Mouse (Mus musculus) lung, embryonic 15.5 days (tissue): Measurements from ENCODE around the gene Epsti1. TPM values are rescaled to one million over a fixed set of nuclear protein-coding genes. Genes with fewer than 3 reads are reported as not detected.

Source experiments
- ATAC-seq: fragments of 200-750 bp; cut with Nextera tagmentation; 2 replicates; pipeline ENCODE4 v1.8.0; 2017; ENCODE audit warnings: moderate number of reproducible peaks, borderline replicate concordance; ENCODE audit not compliant: low FRiP score, low TSS enrichment; ENCODE audit errors: extremely low read depth
- H3K27ac ChIP-seq: fragments of 300-500 bp; sonication (generic); 2 replicates; pipeline ENCODE4 v1.5.1; 2015; ENCODE audit warnings: moderate library complexity, mild to moderate bottlenecking, inconsistent platforms
- H3K27me3 ChIP-seq: fragments of 300-500 bp; sonication (generic); 2 replicates; pipeline ENCODE4 v1.6.1; 2015; ENCODE audit warnings: inconsistent platforms
- H3K36me3 ChIP-seq: fragments of 300-500 bp; sonication (generic); 2 replicates; pipeline ENCODE4 v1.6.1; 2015; ENCODE audit warnings: inconsistent platforms
- H3K4me1 ChIP-seq: fragments of 300-500 bp; sonication (generic); 2 replicates; pipeline ENCODE4 v1.6.1; 2015; ENCODE audit warnings: inconsistent platforms
- H3K4me2 ChIP-seq: fragments of 300-500 bp; sonication (generic); 2 replicates; pipeline ENCODE4 v1.6.1; 2015; ENCODE audit warnings: inconsistent platforms, mild to moderate bottlenecking, moderate library complexity
- H3K4me3 ChIP-seq: fragments of 300-500 bp; sonication (generic); 2 replicates; pipeline ENCODE4 v1.5.1; 2015; ENCODE audit warnings: mild to moderate bottlenecking, inconsistent platforms
- H3K9ac ChIP-seq: fragments of 300-500 bp; sonication (generic); 2 replicates; pipeline ENCODE4 v1.6.1; 2015; ENCODE audit warnings: inconsistent platforms
- H3K9me3 ChIP-seq: fragments of 300-500 bp; sonication (generic); 2 replicates; pipeline ENCODE4 v1.6.1; 2016; ENCODE audit warnings: inconsistent platforms
- WGBS: fragments of 180-500 bp; shearing (Covaris S2); methylation state at CpG from one replicate; pipeline ENCODE4 v1.1.7; 2015; 5-methylcytosine and 5-hydroxymethylcytosine counted together
- polyA plus RNA-seq: library from polyadenylated mRNA; unstranded; fragments of >200 nt; fragmentation: Nextera tagmentation; extraction: Ambion mirVana; gene quantifications from 2 replicates; pipeline ENCODE4 v1.2.1, GENCODE M21; 2015

The Epsti1 gene
- polyA plus RNA-seq, 1 experiment from 2014 or later, result 1.4 TPM

DNA sequence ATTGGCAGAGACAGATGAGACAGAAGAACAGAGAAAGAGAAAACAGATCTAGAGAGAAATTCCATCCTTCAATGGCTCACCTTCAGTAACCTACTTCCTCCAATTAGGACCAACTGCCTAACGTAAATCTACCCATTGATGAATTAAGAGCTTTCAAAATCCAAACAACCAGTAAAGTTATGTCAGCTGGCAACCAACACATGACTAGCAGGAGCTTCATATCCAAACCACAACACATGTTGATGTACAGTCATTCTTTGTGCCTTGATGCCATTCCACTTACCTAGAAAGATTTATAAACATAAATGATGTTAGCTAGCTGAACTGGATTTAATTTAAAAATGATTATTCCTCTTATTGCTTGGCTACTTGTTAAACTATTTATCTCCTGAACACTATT lies 22.0 kb upstream of the Epsti1 start:
- WGBS, result 60% methylated on average over 1 of the region's 1 CpGs
- H3K27ac ChIP-seq, result no peak overlapping the region
- ATAC-seq, result no peak

DNA sequence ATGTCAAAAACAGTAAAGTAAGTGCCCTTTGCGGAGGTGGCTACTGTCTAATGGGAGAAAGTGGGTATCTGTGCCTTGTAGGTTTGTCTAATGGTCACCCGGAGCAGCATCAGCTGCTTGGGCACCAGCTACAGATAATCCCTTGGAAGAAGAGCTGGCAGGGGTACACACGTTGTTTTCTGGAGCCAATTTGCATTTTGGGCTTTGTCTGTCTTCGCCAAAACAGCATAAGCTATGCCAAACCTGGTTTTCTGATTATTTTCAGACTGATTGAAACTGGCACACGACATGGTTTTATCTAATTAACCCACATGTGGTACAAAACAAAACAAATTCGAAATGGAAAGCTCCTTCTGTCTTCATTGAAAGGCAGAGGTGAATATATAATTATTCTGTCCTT lies 21.4 kb upstream of the Epsti1 start:
- no peak for ATAC-seq
- H3K27ac ChIP-seq, result no peak overlapping the region
- no peak overlapping the region for H3K9ac ChIP-seq
- no peak overlapping the region for H3K4me2 ChIP-seq
- H3K4me1 ChIP-seq, result no peaks in the 10 kb centered on the region
- 72% methylated on average over 6 of the region's 6 CpGs for WGBS
- no peaks in the 10 kb centered on the region for H3K27me3 ChIP-seq
- H3K4me3 ChIP-seq, result no peak overlapping the region
- H3K9me3 ChIP-seq, result no peaks in the 10 kb centered on the region
- no peaks in the 10 kb centered on the region for H3K36me3 ChIP-seq

More for the DNA sequence above, 22.0 kb upstream of the Epsti1 start:
- Histone ChIP-seq H3K9ac (no peak overlapping the region), H3K4me2 (no peak overlapping the region), H3K4me3 (no peak overlapping the region), H3K36me3 (no peaks in the 10 kb centered on the region), H3K27me3 (no peaks in the 10 kb centered on the region), H3K9me3 (no peaks in the 10 kb centered on the region), H3K4me1 (no peaks in the 10 kb centered on the region)

DNA sequence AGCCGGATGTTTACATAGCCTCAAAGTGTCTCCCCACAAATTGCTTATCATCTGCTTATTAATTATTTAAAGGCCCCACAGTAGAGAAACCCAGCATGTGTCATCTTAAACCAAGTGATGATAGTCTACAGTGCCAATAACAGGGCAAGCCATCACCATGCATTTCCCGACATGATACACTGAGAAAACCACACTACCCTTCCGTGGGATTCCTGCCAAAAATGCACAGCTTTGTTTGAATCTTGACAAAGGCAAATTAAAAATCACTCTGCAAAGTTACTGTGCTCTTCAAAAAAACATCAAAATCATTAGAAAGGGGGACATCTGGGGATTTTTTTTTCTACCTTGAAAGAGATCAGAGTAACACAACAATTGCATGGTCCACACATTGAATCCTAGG lies 17.7 kb upstream of the Epsti1 start:
- H3K4me3 ChIP-seq, result no peak overlapping the region
- H3K4me2 ChIP-seq, result no peak overlapping the region
- no peaks in the 10 kb centered on the region for H3K36me3 ChIP-seq
- no peak overlapping the region for H3K27ac ChIP-seq
- no peaks in the 10 kb centered on the region for H3K4me1 ChIP-seq
- H3K9me3 ChIP-seq, result no peaks in the 10 kb centered on the region
- ATAC-seq, result no peak
- no peaks in the 10 kb centered on the region for H3K27me3 ChIP-seq
- no peak overlapping the region for H3K9ac ChIP-seq
- 47% methylated on average over 3 of the region's 3 CpGs for WGBS

DNA sequence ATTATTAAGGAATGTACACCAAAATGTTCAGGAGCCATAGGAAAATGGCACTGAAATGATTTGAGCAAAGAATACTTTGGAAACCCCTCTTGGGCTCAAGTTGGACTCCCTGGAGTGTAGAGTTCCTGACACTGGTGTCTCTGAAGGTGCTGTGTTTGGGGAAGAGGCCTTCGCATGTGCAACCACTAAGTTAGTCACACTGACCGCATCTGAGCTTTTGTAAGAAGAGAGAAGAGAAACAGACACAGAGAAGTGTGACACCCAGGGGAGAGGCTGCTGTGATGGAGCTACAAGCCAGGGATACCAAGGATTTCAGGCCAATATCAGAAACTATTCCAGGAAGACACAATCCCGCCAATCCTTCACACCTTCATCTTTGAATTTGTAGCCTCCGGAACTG lies 17.1 kb upstream of the Epsti1 start:
- H3K4me1 ChIP-seq, result no peaks in the 10 kb centered on the region
- H3K27me3 ChIP-seq, result no peaks in the 10 kb centered on the region
- H3K27ac ChIP-seq, result no peak overlapping the region
- no peaks in the 10 kb centered on the region for H3K9me3 ChIP-seq
- H3K4me2 ChIP-seq, result no peak overlapping the region
- H3K36me3 ChIP-seq, result no peaks in the 10 kb centered on the region
- H3K9ac ChIP-seq, result no peak overlapping the region
- WGBS, result 74% methylated on average over 4 of the region's 4 CpGs
- no peak for ATAC-seq
- no peak overlapping the region for H3K4me3 ChIP-seq

DNA sequence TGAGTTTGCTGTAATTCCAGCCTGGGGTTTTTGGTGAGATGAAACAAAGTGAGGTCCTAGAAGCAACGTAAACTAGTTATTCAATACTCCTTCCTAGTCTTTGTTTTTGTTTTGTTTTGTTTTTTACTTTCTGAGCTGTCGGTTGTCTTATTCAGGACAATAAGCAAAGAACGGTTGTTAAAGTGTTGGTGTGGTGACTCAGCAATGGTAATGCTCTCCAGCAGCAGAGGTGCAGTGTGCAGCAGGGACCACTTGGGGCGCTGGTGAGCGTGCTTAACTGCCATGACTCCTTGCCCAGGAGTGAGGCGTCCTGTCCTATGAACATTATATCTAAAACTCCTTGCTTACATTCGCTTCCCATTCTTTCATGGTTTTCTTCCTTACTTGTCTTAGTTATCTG lies 14.1 kb upstream of the Epsti1 start:
- H3K9me3 ChIP-seq, result no peaks in the 10 kb centered on the region
- no peaks in the 10 kb centered on the region for H3K36me3 ChIP-seq
- H3K27ac ChIP-seq, result no peak overlapping the region
- WGBS, result 86% methylated on average over 7 of the region's 7 CpGs
- H3K27me3 ChIP-seq, result no peaks in the 10 kb centered on the region
- H3K4me3 ChIP-seq, result no peak overlapping the region
- H3K9ac ChIP-seq, result no peak overlapping the region
- no peak for ATAC-seq
- no peaks in the 10 kb centered on the region for H3K4me1 ChIP-seq
- no peak overlapping the region for H3K4me2 ChIP-seq

DNA sequence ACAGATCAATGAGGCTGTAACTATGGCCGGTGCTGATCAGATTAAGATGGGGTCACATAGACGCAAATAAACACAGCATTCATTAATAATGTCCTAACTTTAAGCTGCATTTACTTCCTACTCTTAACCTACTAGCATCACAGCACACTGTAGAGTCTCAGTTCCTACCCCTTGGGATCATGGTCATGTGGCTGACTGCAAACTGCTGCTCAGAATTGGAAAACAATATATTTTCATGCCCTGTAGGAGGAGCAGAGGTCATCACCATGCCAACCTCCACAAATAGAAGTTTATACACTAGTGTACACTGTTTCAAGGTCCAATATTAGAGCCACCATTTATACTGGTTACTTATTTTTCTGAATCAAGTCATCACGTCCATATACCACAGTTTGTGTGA lies 8.1 kb upstream of the Epsti1 start:
- no peaks in the 10 kb centered on the region for H3K36me3 ChIP-seq
- H3K4me2 ChIP-seq, result no peak overlapping the region
- H3K27me3 ChIP-seq, result no peaks in the 10 kb centered on the region
- WGBS, result 84% methylated on average over 3 of the region's 3 CpGs
- H3K4me1 ChIP-seq, result no peaks in the 10 kb centered on the region
- no peaks in the 10 kb centered on the region for H3K9me3 ChIP-seq
- no peak overlapping the region for H3K9ac ChIP-seq
- no peak for ATAC-seq
- H3K27ac ChIP-seq, result no peak overlapping the region
- H3K4me3 ChIP-seq, result no peak overlapping the region

DNA sequence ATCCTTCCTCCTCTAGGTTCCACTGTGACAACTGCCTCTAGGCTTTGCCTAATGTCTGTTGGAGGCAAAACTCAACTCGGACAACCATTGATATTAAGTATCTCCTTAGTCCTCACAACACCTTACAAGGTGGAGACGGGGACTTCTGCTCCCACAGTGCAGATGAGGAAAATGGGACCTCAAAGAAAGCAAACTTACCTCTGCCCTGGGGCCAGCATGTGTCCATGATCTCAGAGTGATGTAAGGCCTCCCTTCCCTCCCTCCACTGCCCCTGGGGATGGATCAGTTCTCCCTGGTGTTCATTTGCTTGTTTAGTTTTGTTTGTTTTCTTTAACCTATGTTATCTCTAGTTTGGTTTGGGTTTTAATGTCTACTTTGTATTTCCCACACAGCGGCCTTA lies 1.5 kb upstream of the Epsti1 start:
- H3K36me3 ChIP-seq, result no peaks in the 10 kb centered on the region
- no peak overlapping the region for H3K4me2 ChIP-seq
- no peak for ATAC-seq
- H3K27ac ChIP-seq, result no peak overlapping the region
- H3K9ac ChIP-seq, result no peak overlapping the region
- no peak overlapping the region for H3K4me3 ChIP-seq
- no peaks in the 10 kb centered on the region for H3K27me3 ChIP-seq
- WGBS, result 81% methylated on average over 3 of the region's 3 CpGs
- no peaks in the 10 kb centered on the region for H3K9me3 ChIP-seq
- H3K4me1 ChIP-seq, result no peaks in the 10 kb centered on the region

DNA sequence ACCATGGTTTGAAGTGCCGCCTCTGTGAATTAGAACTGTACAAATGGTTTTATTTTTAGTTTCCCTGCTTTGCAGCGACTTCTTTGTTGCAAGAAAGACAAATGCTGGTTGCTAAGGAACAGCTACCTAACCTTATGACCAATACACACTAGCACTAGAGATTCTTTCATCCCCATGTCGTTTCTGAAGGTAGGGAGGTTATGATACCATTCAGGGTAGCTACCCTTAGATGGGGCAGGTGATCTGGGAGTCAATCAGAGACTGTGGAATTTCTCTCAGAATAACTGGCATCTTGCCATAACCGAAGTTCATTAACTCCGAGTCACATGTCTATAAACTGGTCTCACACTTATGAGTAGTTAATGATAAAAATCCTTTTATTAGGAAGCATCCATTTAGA lies 1.4 kb downstream of the Epsti1 start:
- ATAC-seq, result no peak
- 50% methylated on average over 5 of the region's 5 CpGs for WGBS
- H3K4me2 ChIP-seq, result no peak overlapping the region

DNA sequence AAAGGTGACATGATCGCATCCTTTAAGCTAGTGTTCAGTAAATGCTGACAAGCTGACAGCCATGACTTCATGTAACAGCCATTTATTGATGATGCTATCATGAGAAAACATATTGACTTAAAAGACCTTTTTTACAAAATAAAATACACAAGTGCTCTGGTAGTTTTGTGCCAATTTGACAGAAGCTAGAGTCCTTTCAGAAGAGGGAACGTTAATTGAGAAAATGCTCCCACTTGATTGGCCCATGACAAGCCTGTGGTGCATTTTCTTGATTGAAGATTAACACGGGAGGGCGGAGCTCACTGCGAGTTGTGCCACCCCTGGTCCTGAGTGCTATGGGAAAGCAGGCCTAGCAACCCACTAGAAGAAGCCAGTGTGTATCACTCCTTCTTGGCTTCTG lies 2.5 kb downstream of the Epsti1 start:
- Histone ChIP-seq H3K27ac (no peak overlapping the region), H3K4me1 (no peaks in the 10 kb centered on the region), H3K9me3 (no peaks in the 10 kb centered on the region), H3K9ac (no peak overlapping the region), H3K4me2 (no peak overlapping the region), H3K27me3 (no peaks in the 10 kb centered on the region), H3K4me3 (no peak overlapping the region), H3K36me3 (no peaks in the 10 kb centered on the region)
- 87% methylated on average over 5 of the region's 5 CpGs for WGBS
- ATAC-seq, result no peak

More for the DNA sequence above, 1.4 kb downstream of the Epsti1 start:
- no peaks in the 10 kb centered on the region for H3K36me3 ChIP-seq
- H3K4me3 ChIP-seq, result no peak overlapping the region
- H3K9ac ChIP-seq, result no peak overlapping the region
- H3K9me3 ChIP-seq, result no peaks in the 10 kb centered on the region
- no peaks in the 10 kb centered on the region for H3K27me3 ChIP-seq
- H3K27ac ChIP-seq, result no peak overlapping the region
- no peaks in the 10 kb centered on the region for H3K4me1 ChIP-seq

DNA sequence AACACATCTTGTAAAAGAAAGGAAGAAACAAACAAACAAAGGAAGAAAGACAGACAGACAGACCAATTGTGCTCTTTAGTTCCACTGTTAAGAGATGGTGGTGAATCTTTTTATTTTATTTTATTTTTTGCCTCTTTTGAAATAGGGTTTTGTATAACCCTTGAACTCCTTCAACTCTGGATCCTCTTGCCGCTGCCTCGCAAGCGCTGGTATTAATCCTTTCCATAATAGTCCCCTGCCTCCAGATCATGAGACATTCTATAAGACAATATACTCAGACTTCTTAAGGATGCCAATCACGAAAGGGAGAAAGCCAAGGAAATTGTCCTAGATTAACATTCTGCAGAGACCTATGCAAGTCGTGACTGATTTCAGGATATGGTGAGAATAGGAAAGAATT lies 11.7 kb downstream of the Epsti1 start:
- no peak for ATAC-seq
- Histone ChIP-seq H3K4me3 (no peak overlapping the region), H3K4me1 (no peaks in the 10 kb centered on the region), H3K27me3 (no peaks in the 10 kb centered on the region), H3K4me2 (no peak overlapping the region), H3K36me3 (no peaks in the 10 kb centered on the region), H3K9ac (no peak overlapping the region), H3K27ac (no peak overlapping the region), H3K9me3 (no peaks in the 10 kb centered on the region)
- 88% methylated on average over 5 of the region's 5 CpGs for WGBS

DNA sequence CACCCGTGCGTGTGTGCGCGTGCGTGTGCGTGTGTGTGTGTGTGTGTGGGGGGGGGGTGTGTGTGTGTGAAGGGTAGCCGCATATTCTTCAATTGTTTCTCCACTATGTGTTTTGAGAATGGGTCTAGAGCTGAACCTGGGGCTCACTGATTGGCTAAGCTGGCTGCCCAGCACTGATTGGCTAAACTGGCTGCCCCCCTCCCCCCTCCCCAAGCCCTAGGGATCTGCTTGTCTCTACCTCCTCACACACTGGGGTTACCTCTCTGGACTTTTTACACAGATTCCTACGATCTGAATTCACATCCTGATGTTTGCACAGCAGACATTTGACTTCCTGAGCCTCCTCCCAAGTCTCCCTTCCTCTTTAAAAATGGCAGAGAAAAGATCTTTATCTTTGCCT lies 17.6 kb downstream of the Epsti1 start:
- H3K4me2 ChIP-seq, result no peak overlapping the region
- no peak for ATAC-seq
- no peak overlapping the region for H3K27ac ChIP-seq
- no peaks in the 10 kb centered on the region for H3K27me3 ChIP-seq
- no peak overlapping the region for H3K4me3 ChIP-seq
- WGBS, result 76% methylated on average over 8 of the region's 8 CpGs
- no peaks in the 10 kb centered on the region for H3K9me3 ChIP-seq
- H3K4me1 ChIP-seq, result peaks cover 7% of the 10 kb centered on the region; the same call in 1 of the 2 replicates
- no peak overlapping the region for H3K9ac ChIP-seq
- H3K36me3 ChIP-seq, result no peaks in the 10 kb centered on the region

DNA sequence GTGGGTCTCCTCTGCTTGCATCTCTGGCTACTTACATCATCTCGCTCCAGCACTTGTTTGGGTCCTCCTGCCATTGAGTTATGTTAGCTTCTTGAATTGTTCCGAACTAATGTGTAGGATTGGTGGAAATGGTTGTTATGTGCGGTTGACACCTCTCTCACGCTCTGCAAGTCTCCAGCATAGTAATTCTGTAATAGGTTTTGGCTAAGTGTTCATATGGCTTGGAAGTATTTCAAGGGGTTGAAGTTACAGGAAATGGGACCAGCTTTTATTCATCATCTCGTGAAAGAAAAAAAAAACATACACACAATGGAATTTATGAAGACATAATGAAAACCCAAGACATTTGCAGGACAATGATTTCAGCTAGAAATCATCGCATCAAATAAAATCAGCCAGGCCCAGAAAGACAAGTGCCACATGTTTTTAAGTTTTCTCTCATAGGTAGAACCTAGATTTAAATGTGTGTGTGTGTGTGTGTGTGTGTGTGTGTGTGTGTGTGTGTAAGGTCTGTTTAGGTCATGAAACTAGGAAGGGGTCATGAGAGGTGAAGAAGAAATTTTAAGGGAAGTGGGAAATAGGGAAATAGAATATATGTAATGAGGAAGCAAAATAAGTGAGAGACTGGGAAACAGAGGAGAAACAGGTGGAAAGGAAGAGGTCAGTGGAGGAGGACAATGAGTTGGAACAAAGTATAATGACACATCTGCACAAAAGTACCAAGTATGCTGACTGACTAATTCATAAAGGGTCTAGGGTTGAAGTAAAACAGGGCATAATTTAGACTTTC lies 19.2 kb downstream of the Epsti1 start:
- Histone ChIP-seq H3K4me1 (peaks cover 7% of the 10 kb centered on the region; the same call in 1 of the 2 replicates), H3K27me3 (no peaks in the 10 kb centered on the region), H3K4me2 (no peak overlapping the region), H3K36me3 (no peaks in the 10 kb centered on the region), H3K4me3 (no peak overlapping the region), H3K27ac (no peak overlapping the region), H3K9me3 (no peaks in the 10 kb centered on the region), H3K9ac (no peak overlapping the region)
- WGBS, result 49% methylated on average over 6 of the region's 6 CpGs
- ATAC-seq, result no peak

DNA sequence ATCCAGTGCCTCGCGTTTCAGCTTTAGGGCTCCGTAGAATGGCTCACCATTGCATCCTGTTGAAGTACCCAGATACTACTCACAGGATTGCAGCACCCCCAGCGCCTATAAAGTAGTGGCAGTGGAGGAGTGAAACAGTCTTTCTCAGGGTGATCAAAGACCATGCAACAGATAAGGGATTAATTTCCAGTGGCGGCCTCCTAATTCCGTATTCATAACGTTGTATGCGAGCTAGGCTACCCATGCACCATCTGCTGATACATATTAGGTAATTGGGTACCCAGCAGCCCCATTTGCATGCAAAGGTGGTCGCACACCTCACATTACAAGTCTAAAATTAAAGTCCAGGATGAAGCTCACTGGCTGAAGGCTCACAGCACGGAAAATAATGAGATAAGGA lies 21.4 kb downstream of the Epsti1 start:
- Histone ChIP-seq H3K9ac (no peak overlapping the region), H3K4me3 (no peak overlapping the region), H3K4me1 (peaks cover 7% of the 10 kb centered on the region; the same call in 1 of the 2 replicates), H3K27ac (no peak overlapping the region), H3K9me3 (no peaks in the 10 kb centered on the region), H3K4me2 (no peak overlapping the region), H3K36me3 (no peaks in the 10 kb centered on the region), H3K27me3 (no peaks in the 10 kb centered on the region)
- WGBS, result 84% methylated on average over 10 of the region's 10 CpGs
- no peak for ATAC-seq
